Mouse (Mus musculus): ENCODE results near the gene Tenm4. TPM values are rescaled to one million over a fixed set of nuclear protein-coding genes. Genes with fewer than 3 reads are reported as not detected.

Tenm4 gene
- polyA plus RNA-seq, 1 experiment from 2014 or later, result 37.5 TPM

DNA sequence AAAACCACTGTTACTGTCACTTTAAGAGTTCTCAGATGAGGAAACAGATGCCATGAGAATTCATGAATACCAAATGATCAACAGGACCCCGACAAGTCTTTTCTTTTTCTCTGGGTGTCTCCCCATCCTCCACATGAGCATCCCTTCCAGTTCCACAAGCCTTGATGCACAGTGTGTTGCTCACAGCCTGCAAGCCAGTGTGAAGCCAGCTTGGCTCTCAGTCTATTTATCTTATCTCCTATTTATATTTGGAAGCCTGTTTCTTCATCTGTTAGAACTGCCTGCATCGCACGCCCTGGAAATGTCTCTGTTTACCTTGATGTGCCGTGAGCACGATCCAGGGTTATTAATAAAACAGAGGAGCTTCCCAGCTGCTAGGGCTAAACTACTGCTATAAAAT lies 169.8 kb downstream of the Tenm4 start:
- H3K9ac ChIP-seq, result no peak overlapping the region
- no peak overlapping the region for H3K27ac ChIP-seq
- WGBS, result 67% methylated on average over 5 of the region's 5 CpGs
- no peak overlapping the region for H3K4me2 ChIP-seq (replicated peaks)
- no peak for ATAC-seq (ENCODE audit: low FRiP score)
- H3K9me3 ChIP-seq (ENCODE audit: control insufficient read depth, low read length), result no peaks in the 10 kb centered on the region
- no peaks in the 10 kb centered on the region for H3K36me3 ChIP-seq (replicated peaks; ENCODE audit: control insufficient read depth, insufficient read depth)
- no peak overlapping the region for H3K4me3 ChIP-seq (replicated peaks; ENCODE audit: low read length)
- no peaks in the 10 kb centered on the region; the same call in 1 of the 2 replicates for H3K4me1 ChIP-seq (replicated peaks; ENCODE audit: control insufficient read depth, insufficient read depth, low read length)
- no peak for DNase-seq (ENCODE audit: low spot score)
- H3K27me3 ChIP-seq (ENCODE audit: control insufficient read depth, insufficient read depth, low read length), result no peaks in the 10 kb centered on the region

DNA sequence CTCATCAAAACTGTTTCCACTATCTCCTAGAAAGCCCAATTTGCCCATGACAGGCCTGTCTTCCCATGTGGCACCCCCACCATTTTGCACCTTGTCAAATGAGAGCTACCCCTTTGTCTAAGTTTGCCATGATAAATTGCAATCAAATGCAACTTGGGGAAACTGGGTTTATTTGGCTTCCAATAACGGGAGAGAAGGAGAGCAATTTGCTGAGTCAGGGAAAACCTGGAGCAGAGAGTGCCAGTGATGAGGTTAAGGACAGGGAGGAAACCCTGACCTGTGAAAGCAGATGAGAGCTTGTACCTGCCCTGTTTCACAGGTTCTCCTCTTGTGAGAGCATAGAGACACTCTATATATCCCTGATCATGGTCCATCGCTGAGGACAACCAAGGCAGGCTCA lies 170.4 kb downstream of the Tenm4 start:
- DNase-seq (ENCODE audit: low spot score) (no peak), ATAC-seq (ENCODE audit: low FRiP score) (no peak)
- Histone ChIP-seq H3K27me3 (ENCODE audit: control insufficient read depth, insufficient read depth, low read length) (no peaks in the 10 kb centered on the region), H3K4me2 (replicated peaks) (no peak overlapping the region), H3K9me3 (ENCODE audit: control insufficient read depth, low read length) (no peaks in the 10 kb centered on the region), H3K27ac (no peak overlapping the region), H3K4me3 (replicated peaks; ENCODE audit: low read length) (no peak overlapping the region), H3K4me1 (replicated peaks; ENCODE audit: control insufficient read depth, insufficient read depth, low read length) (no peaks in the 10 kb centered on the region; the same call in 1 of the 2 replicates), H3K36me3 (replicated peaks; ENCODE audit: control insufficient read depth, insufficient read depth) (no peaks in the 10 kb centered on the region), H3K9ac (no peak overlapping the region)
- WGBS, result 74% methylated on average over 2 of the region's 2 CpGs

DNA sequence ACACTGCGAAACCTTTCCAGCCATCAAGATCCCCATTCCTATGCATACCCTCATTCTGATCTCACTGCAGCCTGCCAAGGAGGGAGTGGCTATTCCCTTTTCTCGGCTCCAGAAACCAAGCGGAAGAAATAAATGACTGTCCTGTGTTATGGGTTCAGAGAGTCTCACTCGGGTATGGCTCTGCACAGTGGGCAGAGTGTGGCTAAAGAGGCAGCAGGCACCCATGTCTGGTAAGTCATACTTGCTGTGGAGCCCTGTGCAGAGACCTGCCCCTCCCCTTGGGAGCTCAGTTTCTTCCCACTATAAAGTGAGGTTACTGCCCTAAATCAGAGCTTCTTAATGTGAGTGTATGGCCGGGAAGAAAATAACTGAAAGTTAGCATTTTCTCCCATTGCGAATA lies 171.9 kb downstream of the Tenm4 start:
- H3K9ac ChIP-seq, result no peak overlapping the region
- no peak overlapping the region for H3K27ac ChIP-seq
- no peak overlapping the region for H3K4me2 ChIP-seq (replicated peaks)
- H3K4me3 ChIP-seq (replicated peaks; ENCODE audit: low read length), result no peak overlapping the region
- H3K9me3 ChIP-seq (ENCODE audit: control insufficient read depth, low read length), result no peaks in the 10 kb centered on the region
- DNase-seq (ENCODE audit: low spot score), result no peak
- 77% methylated on average over 6 of the region's 6 CpGs for WGBS
- H3K27me3 ChIP-seq (ENCODE audit: control insufficient read depth, insufficient read depth, low read length), result no peaks in the 10 kb centered on the region
- H3K36me3 ChIP-seq (replicated peaks; ENCODE audit: control insufficient read depth, insufficient read depth), result no peaks in the 10 kb centered on the region
- H3K4me1 ChIP-seq (replicated peaks; ENCODE audit: control insufficient read depth, insufficient read depth, low read length), result no peaks in the 10 kb centered on the region; the same call in 1 of the 2 replicates
- peak; percentile 53; the same call in 1 of the 2 replicates for ATAC-seq (ENCODE audit: low FRiP score)

DNA sequence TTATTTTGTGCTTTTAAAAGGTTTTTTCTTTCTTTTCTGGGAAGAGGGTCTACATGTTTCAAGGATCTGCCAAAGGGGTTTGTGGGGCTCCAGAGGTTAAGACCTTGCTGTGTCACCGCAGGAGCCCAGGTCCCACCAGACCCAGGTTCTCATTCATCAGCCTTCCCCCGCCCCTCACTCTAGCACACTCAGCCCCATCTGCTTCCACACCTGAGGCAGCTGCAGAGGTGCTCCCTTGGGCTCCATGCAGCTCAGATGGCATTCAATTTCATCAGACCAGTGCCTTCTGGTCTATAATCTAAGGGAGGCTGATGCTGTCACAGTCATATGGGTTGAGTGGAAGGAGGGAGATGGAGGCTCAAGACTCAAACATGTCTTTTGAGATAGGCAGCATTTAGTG lies 172.6 kb downstream of the Tenm4 start:
- H3K27ac ChIP-seq, result no peak overlapping the region
- ATAC-seq (ENCODE audit: low FRiP score) (no peak), DNase-seq (ENCODE audit: low spot score) (no peak)
- H3K4me3 ChIP-seq (replicated peaks; ENCODE audit: low read length), result no peak overlapping the region
- no peak overlapping the region for H3K4me2 ChIP-seq (replicated peaks)
- H3K4me1 ChIP-seq (replicated peaks; ENCODE audit: control insufficient read depth, insufficient read depth, low read length), result no peaks in the 10 kb centered on the region; the same call in 1 of the 2 replicates
- 68% methylated on average over 2 of the region's 2 CpGs for WGBS
- no peaks in the 10 kb centered on the region for H3K27me3 ChIP-seq (ENCODE audit: control insufficient read depth, insufficient read depth, low read length)
- no peak overlapping the region for H3K9ac ChIP-seq
- no peaks in the 10 kb centered on the region for H3K9me3 ChIP-seq (ENCODE audit: control insufficient read depth, low read length)
- no peaks in the 10 kb centered on the region for H3K36me3 ChIP-seq (replicated peaks; ENCODE audit: control insufficient read depth, insufficient read depth)

DNA sequence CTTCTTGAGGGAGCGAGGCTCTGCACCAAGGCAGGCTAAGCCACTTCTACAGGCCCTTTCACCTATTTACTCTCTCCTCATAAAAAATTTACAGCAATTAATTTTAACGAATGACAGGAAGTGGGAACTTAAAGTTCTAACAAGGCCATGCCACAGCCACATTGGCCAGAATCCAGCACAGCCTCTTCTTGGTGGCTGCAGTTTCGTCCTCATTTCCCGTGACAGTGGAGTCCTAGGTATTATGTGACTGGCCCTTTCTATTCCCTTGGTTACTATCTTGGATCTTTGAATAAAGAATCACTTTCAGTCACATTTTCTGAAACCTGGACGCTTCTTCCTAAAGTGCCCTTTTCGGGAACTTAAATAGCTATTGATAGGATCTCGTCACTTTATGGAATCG lies 181.6 kb downstream of the Tenm4 start:
- Histone ChIP-seq H3K36me3 (replicated peaks; ENCODE audit: control insufficient read depth, insufficient read depth) (no peaks in the 10 kb centered on the region), H3K4me2 (replicated peaks) (no peak overlapping the region), H3K9ac (no peak overlapping the region), H3K9me3 (ENCODE audit: control insufficient read depth, low read length) (no peaks in the 10 kb centered on the region), H3K27me3 (ENCODE audit: control insufficient read depth, insufficient read depth, low read length) (no peaks in the 10 kb centered on the region), H3K4me3 (replicated peaks; ENCODE audit: low read length) (no peak overlapping the region), H3K27ac (no peak overlapping the region), H3K4me1 (replicated peaks; ENCODE audit: control insufficient read depth, insufficient read depth, low read length) (no peaks in the 10 kb centered on the region; the same call in 1 of the 2 replicates)
- 74% methylated on average over 8 of the region's 8 CpGs for WGBS
- no peak for DNase-seq (ENCODE audit: low spot score)
- no peak for ATAC-seq (ENCODE audit: low FRiP score)

DNA sequence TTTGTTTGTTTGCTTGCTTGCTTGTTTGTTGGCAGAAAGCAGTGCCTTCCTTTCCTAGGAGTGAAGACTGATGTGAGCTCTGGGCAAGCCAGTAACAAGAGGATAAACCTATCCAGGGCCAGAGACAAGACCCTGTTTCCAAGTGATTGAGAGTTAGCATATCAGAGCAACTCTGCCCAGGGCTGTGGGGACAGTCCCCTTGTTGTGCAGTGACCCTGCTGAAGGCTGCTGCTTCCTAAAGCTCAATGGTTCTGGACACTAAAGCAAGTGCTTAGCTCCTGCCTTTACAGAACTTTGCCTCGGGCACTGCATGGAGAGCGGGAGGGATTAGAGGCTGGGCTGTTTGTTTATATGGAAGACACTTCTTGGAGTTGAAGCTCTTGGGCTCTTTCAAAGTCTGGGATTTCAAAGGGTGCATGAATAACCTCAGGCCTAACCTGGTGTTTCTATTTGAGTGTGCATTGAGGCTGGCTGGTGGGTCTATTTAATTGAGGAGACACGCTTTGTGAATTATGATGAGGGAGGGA lies 185.3 kb downstream of the Tenm4 start:
- Histone ChIP-seq H3K4me1 (replicated peaks; ENCODE audit: control insufficient read depth, insufficient read depth, low read length) (no peaks in the 10 kb centered on the region; the same call in 1 of the 2 replicates), H3K9ac (no peak overlapping the region), H3K27ac (no peak overlapping the region), H3K36me3 (replicated peaks; ENCODE audit: control insufficient read depth, insufficient read depth) (no peaks in the 10 kb centered on the region), H3K27me3 (ENCODE audit: control insufficient read depth, insufficient read depth, low read length) (no peaks in the 10 kb centered on the region), H3K9me3 (ENCODE audit: control insufficient read depth, low read length) (no peaks in the 10 kb centered on the region), H3K4me2 (replicated peaks) (no peak overlapping the region), H3K4me3 (replicated peaks; ENCODE audit: low read length) (no peak overlapping the region)
- 33% methylated on average over 3 of the region's 3 CpGs for WGBS
- DNase-seq (ENCODE audit: low spot score) (no peak), ATAC-seq (ENCODE audit: low FRiP score) (no peak)

DNA sequence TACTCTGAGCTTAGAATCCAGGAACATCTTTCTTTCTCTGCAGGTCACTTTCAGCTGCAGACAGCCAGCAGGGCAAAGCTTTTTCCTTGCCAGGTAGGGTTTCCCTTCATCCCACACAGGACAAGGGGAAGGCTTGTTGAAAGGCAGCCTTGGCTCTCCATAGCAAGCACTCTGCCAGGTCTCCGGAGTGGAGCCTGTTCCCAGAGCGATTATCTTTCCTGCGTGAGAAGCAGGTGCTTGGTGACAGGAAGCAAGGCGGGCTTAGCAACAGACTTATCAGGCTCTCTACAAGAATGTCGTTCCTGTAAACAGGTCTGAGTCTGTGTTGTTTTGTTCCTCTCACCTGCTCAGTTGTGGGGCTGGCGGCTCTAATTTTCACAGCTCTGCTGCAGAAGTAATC lies 186.5 kb downstream of the Tenm4 start:
- DNase-seq (ENCODE audit: low spot score), result no peak
- H3K4me1 ChIP-seq (replicated peaks; ENCODE audit: control insufficient read depth, insufficient read depth, low read length), result no peaks in the 10 kb centered on the region; the same call in 1 of the 2 replicates
- no peak overlapping the region for H3K27ac ChIP-seq
- no peaks in the 10 kb centered on the region for H3K36me3 ChIP-seq (replicated peaks; ENCODE audit: control insufficient read depth, insufficient read depth)
- H3K9me3 ChIP-seq (ENCODE audit: control insufficient read depth, low read length), result no peaks in the 10 kb centered on the region
- no peak for ATAC-seq (ENCODE audit: low FRiP score)
- H3K27me3 ChIP-seq (ENCODE audit: control insufficient read depth, insufficient read depth, low read length), result no peaks in the 10 kb centered on the region
- no peak overlapping the region for H3K9ac ChIP-seq
- H3K4me2 ChIP-seq (replicated peaks), result no peak overlapping the region
- 53% methylated on average over 6 of the region's 6 CpGs for whole genome bisulfite sequencing
- no peak overlapping the region for H3K4me3 ChIP-seq (replicated peaks; ENCODE audit: low read length)

DNA sequence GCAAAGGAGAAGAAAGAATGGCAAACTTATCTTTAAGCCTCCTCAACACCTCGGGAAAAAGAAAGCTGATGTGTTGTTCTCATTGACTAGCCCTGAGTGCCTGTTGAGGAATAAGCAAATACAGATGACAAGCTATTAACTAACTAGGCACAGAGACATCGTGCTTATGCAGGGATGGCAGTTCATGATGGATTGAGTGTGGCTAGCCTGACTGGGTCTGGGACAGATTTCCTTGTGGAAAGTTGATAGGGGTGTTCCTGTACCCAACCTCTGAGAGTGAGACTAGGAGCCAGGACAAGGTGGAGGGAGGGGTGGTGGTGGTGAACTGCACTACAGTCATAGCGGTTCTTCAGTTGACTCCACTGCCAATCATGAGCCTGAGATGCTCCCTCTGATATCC lies 192.3 kb downstream of the Tenm4 start:
- no peaks in the 10 kb centered on the region for H3K9me3 ChIP-seq (ENCODE audit: control insufficient read depth, low read length)
- no peaks in the 10 kb centered on the region for H3K4me1 ChIP-seq (replicated peaks; ENCODE audit: control insufficient read depth, insufficient read depth, low read length)
- no peak for ATAC-seq (ENCODE audit: low FRiP score)
- DNase-seq (ENCODE audit: low spot score), result no peak
- H3K4me2 ChIP-seq (replicated peaks), result no peak overlapping the region
- H3K27me3 ChIP-seq (ENCODE audit: control insufficient read depth, insufficient read depth, low read length), result no peaks in the 10 kb centered on the region
- no peak overlapping the region for H3K9ac ChIP-seq
- WGBS, result 81% methylated on average over 3 of the region's 3 CpGs
- H3K36me3 ChIP-seq (replicated peaks; ENCODE audit: control insufficient read depth, insufficient read depth), result no peaks in the 10 kb centered on the region
- H3K27ac ChIP-seq, result no peak overlapping the region
- no peak overlapping the region for H3K4me3 ChIP-seq (replicated peaks; ENCODE audit: low read length)

DNA sequence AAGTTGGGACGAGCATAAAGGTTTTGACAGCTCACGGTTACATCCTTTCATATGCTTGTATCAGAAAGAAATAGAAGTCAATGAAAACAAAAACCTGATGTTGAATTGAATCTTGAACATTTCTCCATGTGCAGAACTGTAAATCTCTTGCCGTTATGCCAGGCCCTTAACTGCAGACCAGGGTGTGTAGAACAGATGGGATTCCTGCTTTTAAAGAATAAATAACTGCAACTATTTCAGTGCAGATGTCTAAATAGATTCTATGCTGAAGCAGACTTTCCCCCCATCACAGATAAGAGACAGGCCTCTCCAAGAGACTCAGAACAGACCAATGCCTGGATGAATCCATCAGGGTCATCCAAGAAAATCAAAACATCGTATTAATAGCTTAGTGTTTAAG lies 198.9 kb downstream of the Tenm4 start:
- WGBS, result 93% methylated on average over 4 of the region's 4 CpGs

More for the DNA sequence above, 198.9 kb downstream of the Tenm4 start:
- Histone ChIP-seq H3K4me1 (replicated peaks; ENCODE audit: control insufficient read depth, insufficient read depth, low read length) (no peaks in the 10 kb centered on the region), H3K36me3 (replicated peaks; ENCODE audit: control insufficient read depth, insufficient read depth) (no peaks in the 10 kb centered on the region; the same call in 1 of the 2 replicates), H3K9ac (no peak overlapping the region), H3K4me2 (replicated peaks) (no peak overlapping the region), H3K4me3 (replicated peaks; ENCODE audit: low read length) (no peak overlapping the region), H3K27ac (no peak overlapping the region), H3K9me3 (ENCODE audit: control insufficient read depth, low read length) (no peaks in the 10 kb centered on the region), H3K27me3 (ENCODE audit: control insufficient read depth, insufficient read depth, low read length) (no peaks in the 10 kb centered on the region)
- no peak for DNase-seq (ENCODE audit: low spot score)
- no peak for ATAC-seq (ENCODE audit: low FRiP score)
